Mouse (Mus musculus): ENCODE measurements around the gene Nol6. TPM values are rescaled to one million over a fixed set of nuclear protein-coding genes. Genes with fewer than 3 reads are reported as not detected.
A peak's percentile ranks its signal among the peaks of the same experiment; 100 is the strongest.
"Not testable (repeated sequence)": the region's sequence is repeated elsewhere in the genome, so short reads cannot be mapped to it uniquely, and the experiment has no call there.

The Nol6 gene
- polyA plus RNA-seq, 1 experiment, result 1.3 TPM

DNA sequence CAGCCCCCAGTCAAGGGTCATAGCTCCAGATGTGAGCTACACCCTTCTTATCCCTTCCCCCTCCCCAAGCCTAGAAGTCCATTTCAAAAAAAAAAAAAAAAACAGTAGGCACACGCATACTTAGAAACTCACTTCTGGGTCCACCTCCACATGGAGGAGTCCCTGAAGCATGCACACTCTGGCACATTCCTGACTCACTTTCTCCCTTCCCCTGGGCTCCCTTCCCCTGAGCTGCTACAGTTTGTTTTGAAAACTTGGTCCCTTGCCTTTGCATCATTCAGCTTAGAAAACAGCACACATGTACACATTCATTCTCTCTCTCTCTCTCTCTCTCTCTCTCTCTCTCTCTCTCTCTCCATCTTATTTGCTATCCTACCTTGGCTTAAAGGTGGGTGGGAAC lies 31.3 kb downstream of the Nol6 start:
- peaks cover 13% of the 10 kb centered on the region for H3K27me3 ChIP-seq (ENCODE audit: control insufficient read depth)
- H3K4me3 ChIP-seq (replicated peaks), result no peak overlapping the region
- H3K9me3 ChIP-seq (ENCODE audit: control insufficient read depth, low read length), result no peaks in the 10 kb centered on the region
- H3K4me1 ChIP-seq (ENCODE audit: control insufficient read depth), result peaks cover 92% of the 10 kb centered on the region
- H3K36me3 ChIP-seq (ENCODE audit: control insufficient read depth), result peaks cover 49% of the 10 kb centered on the region
- TF ChIP-seq TAL1 (IDR thresholded peaks at IDR 0.05; ENCODE audit: low read length), result no peak
- TF ChIP-seq GATA1 (IDR thresholded peaks at IDR 0.05; ENCODE audit: low read length), result no peak

DNA sequence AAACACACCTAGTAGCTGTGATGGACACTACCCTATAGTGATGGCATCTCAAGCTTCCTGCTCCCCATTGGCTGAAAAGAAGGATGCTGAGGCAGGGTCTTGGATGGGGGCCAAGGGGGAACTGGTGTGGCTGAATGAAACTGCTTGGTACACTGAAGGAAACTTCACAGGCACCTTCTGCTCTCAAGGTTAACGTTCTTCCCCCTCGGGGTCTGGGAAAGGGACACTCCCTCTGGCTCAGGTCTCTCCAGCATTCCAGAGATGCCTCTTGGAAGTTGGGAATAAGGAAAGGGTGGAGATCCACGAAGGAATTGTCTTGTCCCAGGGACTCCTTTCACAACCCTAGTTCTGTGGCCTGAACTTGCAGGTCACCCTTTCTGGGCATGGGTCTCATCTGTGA lies 32.9 kb downstream of the Nol6 start:
- Histone ChIP-seq H3K4me3 (replicated peaks) (no peak overlapping the region), H3K27me3 (ENCODE audit: control insufficient read depth) (peaks cover 2% of the 10 kb centered on the region; the same call in 1 of the 2 replicates), H3K36me3 (ENCODE audit: control insufficient read depth) (peaks cover 49% of the 10 kb centered on the region), H3K9me3 (ENCODE audit: control insufficient read depth, low read length) (no peaks in the 10 kb centered on the region), H3K4me1 (ENCODE audit: control insufficient read depth) (peaks cover 92% of the 10 kb centered on the region)
- TF ChIP-seq TAL1 (IDR thresholded peaks at IDR 0.05; ENCODE audit: low read length), result no peak
- TF ChIP-seq GATA1 (IDR thresholded peaks at IDR 0.05; ENCODE audit: low read length), result no peak

DNA sequence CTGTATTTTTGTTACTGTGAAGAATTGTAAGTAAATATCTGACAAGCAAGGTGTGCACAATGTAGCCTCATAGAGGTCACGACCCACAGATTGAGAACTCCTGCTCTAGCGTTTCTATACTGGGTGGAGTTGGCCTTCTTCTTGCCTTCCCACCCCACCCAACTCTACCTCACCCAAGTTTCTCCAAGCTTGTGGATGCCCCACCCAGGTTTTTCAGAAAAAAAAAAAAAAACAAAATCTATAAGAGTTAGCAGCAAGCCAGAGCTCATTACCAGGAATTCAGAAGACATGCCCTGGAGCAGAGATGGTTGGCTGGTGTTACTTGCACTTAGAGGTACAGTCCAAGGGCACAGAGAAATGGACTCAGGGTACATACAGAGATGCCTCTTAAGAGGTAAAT lies 34.5 kb downstream of the Nol6 start:
- Histone ChIP-seq H3K36me3 (ENCODE audit: control insufficient read depth) (peaks cover 36% of the 10 kb centered on the region), H3K4me1 (ENCODE audit: control insufficient read depth) (peaks cover 92% of the 10 kb centered on the region), H3K9me3 (ENCODE audit: control insufficient read depth, low read length) (peaks cover under 1% of the 10 kb centered on the region; the same call in 1 of the 2 replicates), H3K4me3 (replicated peaks) (peak overlapping the region; percentile 30), H3K27me3 (ENCODE audit: control insufficient read depth) (no peaks in the 10 kb centered on the region)
- no peak for TF ChIP-seq TAL1 (IDR thresholded peaks at IDR 0.05; ENCODE audit: low read length)
- no peak for TF ChIP-seq GATA1 (IDR thresholded peaks at IDR 0.05; ENCODE audit: low read length)

DNA sequence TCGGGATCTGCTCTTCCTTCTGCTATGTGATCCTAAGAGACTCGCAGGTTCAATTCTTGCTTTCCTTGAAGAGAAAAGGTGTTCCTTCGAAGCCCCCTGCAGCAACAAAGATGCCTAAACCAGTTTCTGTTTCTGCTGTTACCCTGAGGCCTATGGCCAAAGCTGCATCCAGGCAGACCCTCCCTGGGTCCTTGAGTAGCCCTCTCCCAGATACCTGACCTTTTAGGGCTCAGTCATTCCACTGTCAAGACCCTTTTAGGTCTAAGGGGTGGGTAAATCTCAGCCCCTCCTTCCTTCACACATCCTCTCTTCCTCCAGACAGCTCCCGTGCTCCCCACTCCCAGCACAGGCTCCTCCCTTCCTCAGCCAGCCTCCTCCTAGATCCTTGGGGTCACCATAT lies 35.1 kb downstream of the Nol6 start:
- Histone ChIP-seq H3K36me3 (ENCODE audit: control insufficient read depth) (peaks cover 33% of the 10 kb centered on the region), H3K9me3 (ENCODE audit: control insufficient read depth, low read length) (peaks cover 3% of the 10 kb centered on the region; the same call in 1 of the 2 replicates), H3K27me3 (ENCODE audit: control insufficient read depth) (no peaks in the 10 kb centered on the region), H3K4me3 (replicated peaks) (peak overlapping the region; percentile 16), H3K4me1 (ENCODE audit: control insufficient read depth) (peaks cover 92% of the 10 kb centered on the region)
- TF ChIP-seq GATA1 (IDR thresholded peaks at IDR 0.05; ENCODE audit: low read length) (no peak), TAL1 (IDR thresholded peaks at IDR 0.05; ENCODE audit: low read length) (no peak)

GRCm38 (mm10) chr4:41087459-41088298 lies 36.6 kb downstream of the Nol6 start:
- no peaks in the 10 kb centered on the region for H3K27me3 ChIP-seq (ENCODE audit: control insufficient read depth)
- H3K4me1 ChIP-seq (ENCODE audit: control insufficient read depth), result peaks cover 95% of the 10 kb centered on the region
- peaks cover 3% of the 10 kb centered on the region; the same call in 1 of the 2 replicates for H3K9me3 ChIP-seq (ENCODE audit: control insufficient read depth, low read length)
- TF ChIP-seq TAL1 (IDR thresholded peaks at IDR 0.05; ENCODE audit: low read length), result peak; percentile 96
- peak; percentile 91 for TF ChIP-seq GATA1 (IDR thresholded peaks at IDR 0.05; ENCODE audit: low read length)
- H3K36me3 ChIP-seq (ENCODE audit: control insufficient read depth), result peaks cover 19% of the 10 kb centered on the region
- peak overlapping the region; percentile 49 for H3K4me3 ChIP-seq (replicated peaks)

DNA sequence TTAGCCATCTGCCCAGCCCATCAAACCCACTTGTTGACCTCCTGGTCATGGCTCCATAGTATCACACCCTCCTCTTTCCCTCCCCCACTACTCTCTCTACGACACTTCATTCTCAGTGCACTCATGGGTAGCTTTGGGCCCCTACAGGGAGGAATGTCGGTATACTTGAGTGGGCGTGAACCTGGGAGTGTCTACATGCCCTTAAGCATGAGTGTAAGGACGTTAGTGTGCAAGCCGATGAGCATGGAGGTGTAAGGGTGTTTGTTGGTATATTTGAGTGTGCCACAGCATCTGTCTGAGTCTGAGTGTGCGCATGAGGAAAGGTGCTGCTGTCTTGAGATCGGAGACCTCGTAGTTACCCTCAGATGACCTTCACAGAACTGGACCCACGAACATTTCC lies 37.3 kb downstream of the Nol6 start:
- Histone ChIP-seq H3K4me1 (ENCODE audit: control insufficient read depth) (peaks cover 96% of the 10 kb centered on the region), H3K9me3 (ENCODE audit: control insufficient read depth, low read length) (peaks cover 3% of the 10 kb centered on the region; the same call in 1 of the 2 replicates), H3K27me3 (ENCODE audit: control insufficient read depth) (no peaks in the 10 kb centered on the region), H3K4me3 (replicated peaks) (peak overlapping the region; percentile 49), H3K36me3 (ENCODE audit: control insufficient read depth) (peaks cover 14% of the 10 kb centered on the region)
- TF ChIP-seq GATA1 (IDR thresholded peaks at IDR 0.05; ENCODE audit: low read length), result no peak
- TF ChIP-seq TAL1 (IDR thresholded peaks at IDR 0.05; ENCODE audit: low read length), result no peak

GRCm38 (mm10) chr4:41084819-41085218 lies 39.4 kb downstream of the Nol6 start:
- Histone ChIP-seq H3K4me3 (replicated peaks) (no peak overlapping the region), H3K27me3 (ENCODE audit: control insufficient read depth) (no peaks in the 10 kb centered on the region), H3K36me3 (ENCODE audit: control insufficient read depth) (peaks cover 6% of the 10 kb centered on the region), H3K4me1 (ENCODE audit: control insufficient read depth) (peaks cover 85% of the 10 kb centered on the region), H3K9me3 (ENCODE audit: control insufficient read depth, low read length) (peaks cover 6% of the 10 kb centered on the region; the same call in 1 of the 2 replicates)
- TF ChIP-seq TAL1 (IDR thresholded peaks at IDR 0.05; ENCODE audit: low read length), result no peak
- TF ChIP-seq GATA1 (IDR thresholded peaks at IDR 0.05; ENCODE audit: low read length), result no peak

GRCm38 (mm10) chr4:41082803-41083202 lies 41.5 kb downstream of the Nol6 start:
- not testable (repeated sequence) for H3K9me3 ChIP-seq (ENCODE audit: control insufficient read depth, low read length); H3K27me3 ChIP-seq (ENCODE audit: control insufficient read depth); H3K36me3 ChIP-seq (ENCODE audit: control insufficient read depth); H3K4me3 ChIP-seq (replicated peaks)
- peaks cover 77% of the 10 kb centered on the region for H3K4me1 ChIP-seq (ENCODE audit: control insufficient read depth)

- TF ChIP-seq TAL1 (IDR thresholded peaks at IDR 0.05; ENCODE audit: low read length) (no peak), GATA1 (IDR thresholded peaks at IDR 0.05; ENCODE audit: low read length) (0 out of 2 replicates have a peak, but pooled peaks have one; percentile 10)
- Histone ChIP-seq H3K36me3 (ENCODE audit: control insufficient read depth) (peaks cover 6% of the 10 kb centered on the region), H3K27me3 (ENCODE audit: control insufficient read depth) (peaks cover 7% of the 10 kb centered on the region), H3K9me3 (ENCODE audit: control insufficient read depth, low read length) (peaks cover 6% of the 10 kb centered on the region; the same call in 1 of the 2 replicates), H3K4me3 (replicated peaks) (no peak overlapping the region), H3K4me1 (ENCODE audit: control insufficient read depth) (peaks cover 66% of the 10 kb centered on the region)
Measured at GRCm38 (mm10) chr4:41081733-41082132, 42.5 kb downstream of the Nol6 start.
